Mouse (Mus musculus) hindbrain, embryonic 14.5 days (tissue): ENCODE results near the gene Hsf2bp. TPM values are rescaled to one million over a fixed set of nuclear protein-coding genes. Genes with fewer than 3 reads are reported as not detected.

ENCODE experiments used
- ATAC-seq: fragments of 200-750 bp; cut with Nextera tagmentation; 2 replicates; pipeline ENCODE4 v1.8.0; 2017; ENCODE audit warnings: moderate number of reproducible peaks, mild to moderate bottlenecking, moderate TSS enrichment, moderate library complexity; ENCODE audit not compliant: low FRiP score
- DNase-seq: peaks from one replicate; pipeline ENCODE4 v3.0.0-alpha.2; 2015; ENCODE audit warnings: low spot score
- H3K27ac ChIP-seq: fragments of 300-500 bp; sonication (generic); 2 replicates; pipeline ENCODE4 v1.5.1; 2014; ENCODE audit warnings: mild to moderate bottlenecking, moderate library complexity
- H3K27me3 ChIP-seq: fragments of 300-500 bp; sonication (generic); 2 replicates; pipeline ENCODE4 v1.6.1; 2014; ENCODE audit warnings: mild to moderate bottlenecking, low read length, mixed read lengths; ENCODE audit not compliant: control insufficient read depth, insufficient read depth
- H3K36me3 ChIP-seq: fragments of 300-500 bp; sonication (generic); replicated peaks from 2 replicates; pipeline ENCODE4 v1.6.1; 2014; ENCODE audit not compliant: control insufficient read depth, insufficient read depth
- H3K4me1 ChIP-seq: fragments of 300-500 bp; sonication (generic); replicated peaks from 2 replicates; pipeline ENCODE4 v1.6.1; 2014; ENCODE audit warnings: antibody characterized with exemption, low read length, mixed read lengths; ENCODE audit not compliant: control insufficient read depth, insufficient read depth
- H3K4me2 ChIP-seq: fragments of 300-500 bp; sonication (generic); replicated peaks from 2 replicates; pipeline ENCODE4 v1.6.1; 2014; ENCODE audit warnings: mild to moderate bottlenecking, moderate library complexity
- H3K4me3 ChIP-seq: fragments of 300-500 bp; sonication (generic); replicated peaks from 2 replicates; pipeline ENCODE4 v1.5.1; 2014; ENCODE audit warnings: mild to moderate bottlenecking, low read length
- H3K9ac ChIP-seq: fragments of 300-500 bp; sonication (generic); 2 replicates; pipeline ENCODE4 v1.6.1; 2014
- H3K9me3 ChIP-seq: fragments of 300-500 bp; sonication (generic); 2 replicates; pipeline ENCODE4 v1.6.1; 2016; ENCODE audit warnings: low read length; ENCODE audit not compliant: control insufficient read depth
- WGBS: fragments of 180-500 bp; shearing (Covaris S2); extraction: QIAGEN DNeasy Blood & Tissue Kit; methylation state at CpG from one replicate; pipeline ENCODE4 v1.1.7; 2014; 5-methylcytosine and 5-hydroxymethylcytosine counted together
- polyA plus RNA-seq: library from polyadenylated mRNA; unstranded; fragments of >200 nt; fragmentation: Nextera tagmentation; extraction: Ambion mirVana; gene quantifications from 2 replicates; pipeline ENCODE4 v1.2.1, GENCODE M21; 2014

Hsf2bp gene
- polyA plus RNA-seq, 1 experiment from 2014 or later = 0.82 TPM

GRCm38 (mm10) chr17:31902630-31903198 lies 133.4 kb downstream of the Hsf2bp start:
- no peak for ATAC-seq
- Histone ChIP-seq H3K4me3 (no peak overlapping the region), H3K4me2 (no peak overlapping the region), H3K4me1 (no peaks in the 10 kb centered on the region), H3K27me3 (no peaks in the 10 kb centered on the region), H3K9ac (no peak overlapping the region), H3K27ac (no peak overlapping the region), H3K36me3 (no peaks in the 10 kb centered on the region), H3K9me3 (no peaks in the 10 kb centered on the region)
- WGBS = 76% methylated on average over 3 of the region's 3 CpGs
- no peak for DNase-seq

GRCm38 (mm10) chr17:31901461-31902204 lies 134.5 kb downstream of the Hsf2bp start:
- no peaks in the 10 kb centered on the region for H3K27me3 ChIP-seq
- H3K4me2 ChIP-seq = no peak overlapping the region
- 81% methylated on average over 11 of the region's 11 CpGs for WGBS
- no peak overlapping the region for H3K9ac ChIP-seq
- H3K9me3 ChIP-seq = no peaks in the 10 kb centered on the region
- H3K36me3 ChIP-seq = no peaks in the 10 kb centered on the region
- no peak for ATAC-seq
- no peak for DNase-seq
- H3K4me1 ChIP-seq = no peaks in the 10 kb centered on the region
- no peak overlapping the region for H3K4me3 ChIP-seq
- H3K27ac ChIP-seq = no peak overlapping the region

GRCm38 (mm10) chr17:31898941-31899340 lies 137.2 kb downstream of the Hsf2bp start:
- 65% methylated on average over 5 of the region's 5 CpGs for WGBS
- Histone ChIP-seq H3K4me2 (no peak overlapping the region), H3K27ac (no peak overlapping the region), H3K4me1 (no peaks in the 10 kb centered on the region), H3K9ac (no peak overlapping the region), H3K27me3 (no peaks in the 10 kb centered on the region), H3K36me3 (no peaks in the 10 kb centered on the region), H3K9me3 (no peaks in the 10 kb centered on the region), H3K4me3 (no peak overlapping the region)
- DNase-seq (no peak), ATAC-seq (no peak)

GRCm38 (mm10) chr17:31897186-31897793 lies 138.9 kb downstream of the Hsf2bp start:
- WGBS = 87% methylated on average over 4 of the region's 4 CpGs
- DNase-seq (no peak), ATAC-seq (no peak)
- no peak overlapping the region for H3K27ac ChIP-seq
- no peaks in the 10 kb centered on the region for H3K27me3 ChIP-seq
- H3K36me3 ChIP-seq = no peaks in the 10 kb centered on the region
- no peak overlapping the region for H3K4me3 ChIP-seq
- H3K9me3 ChIP-seq = no peaks in the 10 kb centered on the region
- H3K9ac ChIP-seq = no peak overlapping the region
- H3K4me2 ChIP-seq = no peak overlapping the region
- H3K4me1 ChIP-seq = peaks cover 7% of the 10 kb centered on the region; the same call in 1 of the 2 replicates

- no peaks in the 10 kb centered on the region for H3K27me3 ChIP-seq
- WGBS = 85% methylated on average over 3 of the region's 3 CpGs
- no peak for ATAC-seq
These were observed 139.4 kb downstream of the Hsf2bp start for GRCm38 (mm10) chr17:31896751-31897150.

GRCm38 (mm10) chr17:31896311-31896710 lies 139.8 kb downstream of the Hsf2bp start:
- H3K27me3 ChIP-seq = no peaks in the 10 kb centered on the region
- ATAC-seq = no peak
- H3K36me3 ChIP-seq = no peaks in the 10 kb centered on the region
- no peak overlapping the region for H3K4me2 ChIP-seq
- WGBS = 95% methylated on average over 7 of the region's 7 CpGs
- no peak for DNase-seq
- H3K27ac ChIP-seq = no peak overlapping the region
- no peak overlapping the region for H3K4me3 ChIP-seq
- peaks cover 14% of the 10 kb centered on the region; the same call in 1 of the 2 replicates for H3K4me1 ChIP-seq
- no peaks in the 10 kb centered on the region for H3K9me3 ChIP-seq
- no peak overlapping the region for H3K9ac ChIP-seq

More at GRCm38 (mm10) chr17:31896751-31897150, 139.4 kb downstream of the Hsf2bp start:
- no peak overlapping the region for H3K9ac ChIP-seq
- no peak overlapping the region for H3K4me2 ChIP-seq
- peaks cover 11% of the 10 kb centered on the region; the same call in 1 of the 2 replicates for H3K4me1 ChIP-seq
- H3K36me3 ChIP-seq = no peaks in the 10 kb centered on the region
- H3K4me3 ChIP-seq = no peak overlapping the region
- H3K9me3 ChIP-seq = no peaks in the 10 kb centered on the region
- no peak overlapping the region for H3K27ac ChIP-seq
- DNase-seq = no peak

Other genes starting within 250 kb of the Hsf2bp start
- gene Sik1, start 180.5 kb downstream of the Hsf2bp start, polyA plus RNA-seq = 17.0 and 20.5 TPM in 2 replicates
- 27.7 and 29.1 TPM in 2 replicates for gene Rrp1b, start 249 bp downstream of the Hsf2bp start, polyA plus RNA-seq
- 8.1 and 9.8 TPM in 2 replicates for gene Notch3, start 130.5 kb upstream of the Hsf2bp start, polyA plus RNA-seq
- gene Ephx3, start 153.2 kb upstream of the Hsf2bp start, polyA plus RNA-seq = 0.23 TPM in 1 of 2 replicates, not detected in the other
- gene Brd4, start 248.4 kb upstream of the Hsf2bp start, polyA plus RNA-seq = 87.9 and 89.3 TPM in 2 replicates